Mouse (Mus musculus) ovary, postnatal 14 days (tissue): ENCODE data around the gene Trem3.

Experiments used
- DNase-seq: peaks from one replicate; pipeline ENCODE4 v3.0.0; 2022; ENCODE audit warnings: low spot score

The Trem3 gene

GRCm38 (mm10) chr17:48247221-48247928, at the start of gene Trem3:
Gene Trem3, plus strand, starts transcription at chr17:48247777.
- DNase-seq = no peak

DNA sequence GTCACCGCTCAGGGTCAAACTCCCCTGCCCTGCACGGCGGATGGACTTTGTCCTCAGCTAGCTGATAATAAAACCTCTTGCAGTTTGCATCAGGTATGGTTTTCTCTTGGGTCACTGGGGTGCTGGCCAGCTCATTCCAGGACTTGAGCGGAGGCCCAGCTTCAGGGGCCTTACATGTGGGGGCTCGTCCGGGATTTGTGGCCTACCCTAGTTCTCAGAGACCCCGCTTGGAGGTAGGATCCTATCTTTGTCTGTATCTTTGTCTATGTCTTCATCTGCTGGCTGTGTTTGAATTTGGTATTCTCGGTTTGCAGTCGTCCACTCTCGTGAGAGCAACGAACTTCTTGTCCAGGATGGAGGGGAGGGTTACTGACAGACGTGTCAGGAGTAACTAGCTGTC, 44.5 kb upstream of the Trem3 start:
- DNase-seq = no peak

- no peak for DNase-seq
These were observed 35.0 kb upstream of the Trem3 start for GRCm38 (mm10) chr17:48212596-48212995.

DNA sequence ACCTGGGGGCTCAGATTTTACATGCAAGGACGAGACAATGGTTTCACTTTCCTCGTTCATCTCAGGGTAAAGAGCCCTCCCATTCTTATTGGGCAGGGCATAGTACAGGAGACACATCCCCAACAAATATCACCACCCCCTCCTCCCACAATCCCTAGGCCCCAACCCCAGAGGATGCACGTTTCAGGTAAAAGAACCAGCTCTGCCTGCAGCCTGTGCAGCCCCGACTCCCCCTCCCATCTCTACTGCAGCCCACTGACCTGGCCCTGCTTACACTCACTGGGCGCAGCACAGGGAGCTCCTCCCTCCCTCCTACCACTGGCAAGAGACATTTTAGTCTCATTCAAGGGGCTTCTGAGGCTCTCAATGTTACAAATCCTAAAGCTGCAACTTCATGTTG, 34.1 kb upstream of the Trem3 start:
- no peak for DNase-seq

DNA sequence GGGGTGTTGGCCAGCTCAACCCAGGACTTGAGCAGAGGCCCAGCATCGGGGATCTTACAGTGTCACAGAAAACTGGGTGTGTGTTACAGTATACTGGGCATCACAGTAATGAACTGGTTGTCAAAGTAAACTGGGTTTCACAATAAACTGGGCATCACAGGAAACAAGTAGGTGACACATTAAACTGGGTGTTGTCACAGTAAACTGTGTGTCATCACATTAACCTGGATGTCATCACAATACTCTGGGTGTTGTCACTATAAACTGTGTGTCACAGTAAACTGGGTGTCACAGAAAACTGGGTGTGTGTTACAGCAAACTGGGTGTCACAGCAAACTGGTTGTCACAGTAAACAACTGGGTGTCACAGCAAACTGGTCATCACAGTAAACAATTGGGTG, 32.1 kb upstream of the Trem3 start:
- DNase-seq = no peak

DNA sequence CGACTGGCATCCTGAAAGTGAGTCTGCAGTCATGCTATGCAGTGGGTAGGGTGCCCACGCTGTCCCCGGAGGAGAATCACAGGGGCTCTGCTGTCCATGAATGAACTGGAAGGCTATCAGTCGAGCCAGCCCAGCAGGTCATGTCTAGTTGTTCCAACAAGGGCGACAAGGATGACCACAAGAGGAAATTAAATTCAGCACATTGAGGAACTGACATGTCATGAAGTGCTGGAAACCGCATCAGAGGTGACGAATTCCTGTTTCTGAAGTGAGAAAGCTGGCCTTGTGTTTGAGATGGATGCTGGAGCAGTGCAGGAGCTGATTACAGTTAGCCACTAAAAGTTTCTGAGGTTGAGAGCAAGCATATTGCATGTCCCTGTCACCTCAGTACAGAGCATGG, 16.9 kb upstream of the Trem3 start:
- no peak for DNase-seq

DNA sequence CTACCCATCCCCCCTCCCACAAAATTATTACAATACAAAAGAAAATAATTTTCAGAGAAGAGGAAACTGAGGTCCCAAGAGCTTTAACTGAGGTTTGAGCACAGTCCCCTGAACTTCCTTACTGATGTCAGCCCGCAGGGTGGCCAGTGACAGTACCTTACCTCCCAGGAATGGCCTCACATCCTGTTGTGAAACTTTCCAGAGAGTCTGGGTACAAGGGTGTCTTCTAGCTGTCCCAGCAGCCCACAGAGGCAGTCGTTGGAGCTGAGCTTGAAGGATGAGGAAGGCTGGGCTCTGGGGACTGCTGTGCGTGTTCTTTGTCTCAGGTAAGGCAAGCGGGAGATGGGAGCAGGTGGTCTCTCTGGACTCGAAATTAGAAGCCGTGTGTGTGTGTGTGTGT, 15.1 kb upstream of the Trem3 start, which contains the start of gene Trem1:
Gene Trem1, plus strand, starts transcription at position 251 of the 400 bp plus-strand sequence.
- DNase-seq = no peak

DNA sequence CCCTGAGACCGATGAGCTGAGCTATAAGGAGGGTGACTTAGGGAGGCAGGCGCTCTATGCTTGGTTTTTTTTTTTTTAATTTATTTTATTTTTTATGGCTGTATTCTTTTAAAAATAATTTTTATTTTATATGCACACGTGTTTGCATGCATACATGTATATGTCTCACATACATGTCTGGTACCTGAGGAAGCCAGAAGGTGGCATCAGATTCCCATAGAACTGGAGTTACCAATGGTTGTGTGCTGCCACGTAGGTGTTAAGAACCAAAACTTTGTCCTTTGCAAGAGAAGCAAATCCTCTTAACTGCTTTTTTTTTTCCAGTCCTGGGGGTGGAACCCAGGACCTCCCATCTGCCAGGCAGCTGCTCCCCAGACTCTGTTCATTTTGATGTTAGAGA, 13.8 kb upstream of the Trem3 start:
- DNase-seq = no peak

GRCm38 (mm10) chr17:48234550-48234949, 13.0 kb upstream of the Trem3 start:
- no peak for DNase-seq

- no peak for DNase-seq
These were observed 11.7 kb upstream of the Trem3 start for GRCm38 (mm10) chr17:48235773-48236370.

- DNase-seq = no peak
These were observed 10.0 kb upstream of the Trem3 start for GRCm38 (mm10) chr17:48237621-48238020.

- no peak for DNase-seq
These were observed 1.5 kb downstream of the Trem3 start for GRCm38 (mm10) chr17:48249039-48249438.

DNA sequence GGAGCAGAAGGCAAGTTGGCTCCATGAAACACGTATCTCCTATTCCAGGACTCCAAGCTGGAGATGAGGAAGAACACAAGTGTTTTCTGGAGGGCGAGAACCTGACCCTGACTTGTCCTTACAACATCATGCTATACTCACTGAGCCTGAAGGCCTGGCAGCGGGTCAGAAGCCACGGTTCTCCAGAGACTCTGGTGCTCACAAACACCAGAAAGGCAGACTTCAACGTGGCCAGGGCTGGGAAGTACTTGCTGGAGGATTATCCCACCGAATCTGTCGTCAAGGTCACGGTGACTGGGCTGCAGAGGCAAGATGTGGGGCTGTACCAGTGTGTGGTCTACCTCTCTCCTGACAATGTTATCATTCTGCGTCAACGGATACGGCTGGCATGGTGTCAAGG, 1.9 kb downstream of the Trem3 start:
- no peak for DNase-seq

- no peak for DNase-seq
These were observed 3.1 kb downstream of the Trem3 start for GRCm38 (mm10) chr17:48250631-48251030.

GRCm38 (mm10) chr17:48256575-48256974, 9.0 kb downstream of the Trem3 start:
- no peak for DNase-seq

DNA sequence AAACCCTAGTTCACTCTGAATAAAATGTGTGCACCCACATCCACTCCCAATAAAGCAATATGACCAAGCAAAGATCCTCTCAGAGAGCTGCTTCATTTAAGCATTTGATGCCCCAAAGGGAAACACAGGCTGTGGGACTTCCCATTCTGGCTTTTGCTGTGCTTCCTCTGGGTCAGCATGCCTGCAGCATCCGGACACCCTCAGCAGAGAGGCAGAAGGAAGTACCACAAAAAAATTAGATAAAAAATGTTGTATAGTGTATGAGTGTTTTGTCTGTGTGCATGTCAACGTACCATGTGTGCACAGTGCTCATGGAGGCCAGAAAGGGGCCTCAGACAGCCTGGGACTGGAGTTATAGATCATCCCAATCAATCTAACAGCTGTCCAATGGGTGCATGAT, 14.3 kb downstream of the Trem3 start:
- no peak for DNase-seq

DNA sequence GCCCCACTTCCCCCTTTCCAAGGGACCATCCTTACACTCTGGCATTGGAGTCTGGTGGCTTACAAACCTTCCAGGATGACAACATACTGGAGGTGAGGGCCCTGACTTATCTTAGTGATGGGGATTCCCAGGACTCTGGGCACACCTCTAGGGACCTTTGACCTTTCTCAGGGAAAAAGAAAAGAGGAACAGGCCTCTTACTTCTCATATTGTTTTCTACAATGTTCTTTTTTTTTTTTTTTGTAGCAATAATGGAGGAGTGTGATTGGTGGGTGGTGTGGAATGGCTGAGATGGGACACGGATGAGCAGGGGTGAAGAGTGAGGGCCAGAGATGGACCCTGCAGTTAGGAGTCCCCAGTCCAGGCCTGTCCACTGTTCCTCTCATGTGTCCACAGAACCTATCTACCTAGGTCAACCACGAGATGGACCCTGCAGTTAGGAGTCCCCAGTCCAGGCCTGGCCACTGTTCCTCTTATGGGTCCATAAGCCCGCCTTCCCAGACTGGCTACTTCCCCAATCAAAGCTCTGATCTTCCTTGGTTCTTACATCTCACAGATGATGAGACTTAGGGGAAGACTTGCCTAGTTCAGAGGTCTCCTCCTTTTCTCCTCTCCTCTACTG, 16.3 kb downstream of the Trem3 start, which contains the start of gene Treml4:
Gene Treml4, plus strand, starts transcription at position 555 of the 622 bp plus-strand sequence.
- no peak for DNase-seq

- no peak for DNase-seq
These were observed 17.1 kb downstream of the Trem3 start for GRCm38 (mm10) chr17:48264662-48265061.

DNA sequence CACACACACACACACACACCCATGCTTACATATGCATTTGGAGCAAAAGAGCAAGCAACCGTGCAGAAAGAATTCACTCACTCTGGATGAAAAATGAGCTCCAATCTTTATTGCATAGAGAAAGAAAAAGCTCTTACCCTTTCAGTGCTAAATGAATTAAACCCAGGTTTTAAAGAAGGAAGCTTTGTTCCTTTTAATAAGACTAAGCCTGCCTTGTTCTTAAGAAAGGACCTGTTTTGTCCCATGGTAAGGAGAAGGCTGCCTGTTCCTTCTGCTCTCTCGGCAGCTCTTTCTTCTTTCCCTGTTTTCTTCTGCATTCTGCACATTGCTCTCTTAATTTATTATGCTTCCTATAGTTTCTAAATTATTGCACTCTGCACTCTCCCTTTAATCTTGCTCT, 18.6 kb downstream of the Trem3 start:
- DNase-seq = no peak

DNA sequence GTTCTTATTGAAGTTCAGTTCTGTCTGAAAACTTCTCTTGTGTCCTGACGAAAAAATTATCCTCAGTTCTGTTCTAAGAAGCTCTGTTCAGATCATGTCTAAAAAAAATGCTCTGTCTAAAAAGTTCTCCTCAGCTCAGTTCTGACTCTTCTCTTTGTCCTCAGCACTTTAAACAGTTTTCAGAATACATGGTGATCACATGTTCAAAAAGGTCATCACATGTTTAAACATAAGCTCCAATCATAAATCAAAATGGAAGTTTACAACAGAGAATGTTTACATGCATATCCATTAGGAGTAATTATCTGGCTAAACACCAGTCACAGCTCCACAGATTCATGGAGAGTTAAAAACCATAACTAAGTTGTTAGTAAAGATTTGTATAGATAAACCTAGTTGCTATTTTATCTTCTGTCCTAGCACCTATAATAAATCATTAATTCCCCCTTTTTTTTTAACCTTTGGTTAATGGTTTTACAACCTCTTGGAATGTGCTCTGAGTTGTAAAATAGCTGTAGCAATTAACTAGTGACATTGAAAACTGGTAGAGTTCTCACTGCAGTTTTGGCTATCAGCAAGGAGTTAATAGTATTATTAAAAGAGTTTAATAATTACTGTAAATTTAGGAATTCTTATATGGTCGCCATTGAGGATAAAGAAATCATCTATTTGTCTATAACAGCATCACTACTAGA, 19.2 kb downstream of the Trem3 start:
- no peak for DNase-seq

GRCm38 (mm10) chr17:48267591-48267990, 20.0 kb downstream of the Trem3 start:
- DNase-seq = no peak

DNA sequence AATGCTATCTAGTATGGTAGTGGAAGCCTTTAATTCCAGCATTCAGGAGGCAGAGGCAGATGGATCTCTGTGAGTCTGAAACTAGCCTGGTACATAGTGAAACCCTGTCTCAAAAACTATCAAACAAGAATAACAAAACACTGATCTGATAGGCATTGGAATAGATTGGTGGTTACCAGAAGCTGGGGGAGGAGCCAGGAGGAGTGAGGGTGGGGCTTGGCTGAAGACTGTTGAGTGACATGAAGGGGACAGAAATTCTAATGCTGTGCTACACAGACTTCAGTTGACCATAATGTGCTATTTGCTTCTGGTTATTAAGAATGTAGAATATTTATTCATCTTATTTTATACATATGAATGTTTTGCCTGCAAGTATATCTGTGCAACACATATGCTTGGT, 20.7 kb downstream of the Trem3 start:
- no peak for DNase-seq

- no peak for DNase-seq
These were observed 22.3 kb downstream of the Trem3 start for GRCm38 (mm10) chr17:48269833-48270232.
